Mouse (Mus musculus) heart, postnatal 10 days (tissue): ENCODE measurements around the gene Kcnn3. TPM values are rescaled to one million over a fixed set of nuclear protein-coding genes. Genes with fewer than 3 reads are reported as not detected.
A peak's percentile ranks its signal among the peaks of the same experiment; 100 is the strongest.

Experiments used
- DNase-seq, 2 experiments: peaks; one replicate each; pipeline ENCODE4 v3.0.0; 2021
- intact Hi-C: fragments of 180-260 bp; cut with DNase I; formaldehyde crosslinking; loops from one replicate; pipeline ENCODE4 v1.15.1; 2025
- total RNA-seq, 2 experiments: library from RNA; stranded (reverse); gene quantifications; 2 replicates each; pipeline ENCODE4 v1.2.3; 2021

Kcnn3 gene
- total RNA-seq, 2 experiments from 2014 or later = 7.4 to 8.8 TPM

- intact Hi-C loops = no loop called here
Measured at GRCm38 (mm10) chr3:89558972-89559910, 39.3 kb downstream of the Kcnn3 start.

GRCm38 (mm10) chr3:89561386-89561785 lies 41.4 kb downstream of the Kcnn3 start:
- no peak for DNase-seq
- intact Hi-C loops = no loop called here

More at GRCm38 (mm10) chr3:89558972-89559910, 39.3 kb downstream of the Kcnn3 start:
- DNase-seq = no peak

GRCm38 (mm10) chr3:89565371-89565770 lies 45.4 kb downstream of the Kcnn3 start:
- intact Hi-C loops = no loop called here
- DNase-seq = no peak

GRCm38 (mm10) chr3:89569058-89569457 lies 49.1 kb downstream of the Kcnn3 start:
- intact Hi-C loops = no loop called here

GRCm38 (mm10) chr3:89569707-89570324 lies 49.9 kb downstream of the Kcnn3 start:
- no peak for DNase-seq
- intact Hi-C loops = no loop called here

More at GRCm38 (mm10) chr3:89569058-89569457, 49.1 kb downstream of the Kcnn3 start:
- no peak for DNase-seq

GRCm38 (mm10) chr3:89570362-89570761 lies 50.4 kb downstream of the Kcnn3 start:
- no peak for DNase-seq
- intact Hi-C loops = no loop called here

- DNase-seq = peak; percentile 32 to 36
- intact Hi-C loops = no loop called here
Measured at GRCm38 (mm10) chr3:89574260-89574659, 54.3 kb downstream of the Kcnn3 start.

- intact Hi-C loops = loop anchor here (5.0 kb wide), 1 partner anchor 111 kb away; no protein-coding TSS in a partner anchor
- no peak for DNase-seq
Measured at GRCm38 (mm10) chr3:89576381-89576780, 56.4 kb downstream of the Kcnn3 start.

- intact Hi-C loops = loop anchor here (5.0 kb wide), 1 partner anchor 110 kb away; no protein-coding TSS in a partner anchor
- DNase-seq = no peak
Measured at GRCm38 (mm10) chr3:89577154-89577553, 57.2 kb downstream of the Kcnn3 start.

GRCm38 (mm10) chr3:89578083-89578482 lies 58.1 kb downstream of the Kcnn3 start:
- intact Hi-C loops = loop anchor here (5.0 kb wide), 1 partner anchor 109 kb away; no protein-coding TSS in a partner anchor
- DNase-seq = no peak

GRCm38 (mm10) chr3:89578803-89579202 lies 58.8 kb downstream of the Kcnn3 start:
- intact Hi-C loops = loop anchor here (5.0 kb wide), 1 partner anchor 108 kb away; no protein-coding TSS in a partner anchor
- no peak for DNase-seq

- intact Hi-C loops = no loop called here
Measured at GRCm38 (mm10) chr3:89584254-89584653, 64.3 kb downstream of the Kcnn3 start.

GRCm38 (mm10) chr3:89588436-89588835 lies 68.5 kb downstream of the Kcnn3 start:
- no peak for DNase-seq
- intact Hi-C loops = no loop called here

More at GRCm38 (mm10) chr3:89584254-89584653, 64.3 kb downstream of the Kcnn3 start:
- DNase-seq = no peak

- intact Hi-C loops = no loop called here
- DNase-seq = no peak
Measured at GRCm38 (mm10) chr3:89589321-89589720, 69.4 kb downstream of the Kcnn3 start.

- intact Hi-C loops = no loop called here
- DNase-seq = no peak
Measured at GRCm38 (mm10) chr3:89590386-89590785, 70.4 kb downstream of the Kcnn3 start.

- intact Hi-C loops = no loop called here
- DNase-seq = no peak
Measured at GRCm38 (mm10) chr3:89591461-89591860, 71.5 kb downstream of the Kcnn3 start.

GRCm38 (mm10) chr3:89592809-89593208 lies 72.8 kb downstream of the Kcnn3 start:
- intact Hi-C loops = no loop called here
- no peak for DNase-seq

- intact Hi-C loops = no loop called here
- peak; percentile 12 to 20 for DNase-seq
Measured at GRCm38 (mm10) chr3:89593524-89593923, 73.6 kb downstream of the Kcnn3 start.

- intact Hi-C loops = no loop called here
- no peak for DNase-seq
Measured at GRCm38 (mm10) chr3:89598361-89598760, 78.4 kb downstream of the Kcnn3 start.

GRCm38 (mm10) chr3:89598967-89599366 lies 79.0 kb downstream of the Kcnn3 start:
- no peak for DNase-seq
- intact Hi-C loops = no loop called here

GRCm38 (mm10) chr3:89601060-89601459 lies 81.1 kb downstream of the Kcnn3 start:
- intact Hi-C loops = no loop called here
- no peak for DNase-seq
